11 mouse cellular contexts compared by ENCODE assay signal in genomic region chr7:39632836-39633235, GRCm38 (mm10).
DNase-seq lines count a peak whose midpoint lies in the region; ATAC-seq lines count a peak whose summit lies in the region.
"Had no signal": no experiment of that assay in that cellular context is flagged by ENCODE, and none has a peak within 500 bp of the region (broad histone marks: within the 10 kb centered on the region; RNA-seq: fewer than 3 reads in every experiment).

No protein-coding gene starts in this region.

- H3K4me3 ChIP-seq in heart, embryonic 16.5 days (ENCODE audit: low read length), result no peak overlapping the region
- H3K4me3 ChIP-seq in neural tube, embryonic 12.5 days, result no peak overlapping the region
- no peak overlapping the region for H3K4me3 ChIP-seq in hindbrain, embryonic 14.5 days (replicated peaks; ENCODE audit: low read length)
- H3K4me3 ChIP-seq: liver, embryonic 15.5 days; myocyte had no signal

- H3K27ac ChIP-seq in heart, embryonic 16.5 days (ENCODE audit: low read length), result peak overlapping the region; percentile 6; the same call in 1 of the 2 replicates
- H3K27ac ChIP-seq in neural tube, embryonic 12.5 days, result no peak overlapping the region
- peak overlapping the region; percentile 43; the same call in 1 of the 2 replicates for H3K27ac ChIP-seq in hindbrain, embryonic 14.5 days
- H3K27ac ChIP-seq: liver, embryonic 15.5 days had no signal

- H3K9ac ChIP-seq in heart, embryonic 16.5 days (ENCODE audit: low read length), result no peak overlapping the region
- no peak overlapping the region for H3K9ac ChIP-seq in neural tube, embryonic 12.5 days
- no peak overlapping the region for H3K9ac ChIP-seq in hindbrain, embryonic 14.5 days
- H3K9ac ChIP-seq: liver, embryonic 15.5 days had no signal

- H3K4me1 ChIP-seq in heart, embryonic 16.5 days (ENCODE audit: control insufficient read depth, insufficient read depth, low read length), result no peaks in the 10 kb centered on the region
- no peaks in the 10 kb centered on the region for H3K4me1 ChIP-seq in neural tube, embryonic 12.5 days
- H3K4me1 ChIP-seq in hindbrain, embryonic 14.5 days (replicated peaks; ENCODE audit: control insufficient read depth, insufficient read depth, low read length), result no peaks in the 10 kb centered on the region
- H3K4me1 ChIP-seq: liver, embryonic 15.5 days had no signal

- H3K27me3 ChIP-seq in heart, embryonic 16.5 days (ENCODE audit: control insufficient read depth, insufficient read depth, low read length), result no peaks in the 10 kb centered on the region
- H3K27me3 ChIP-seq in neural tube, embryonic 12.5 days (replicated peaks), result no peaks in the 10 kb centered on the region
- no peaks in the 10 kb centered on the region for H3K27me3 ChIP-seq in hindbrain, embryonic 14.5 days (ENCODE audit: control insufficient read depth, insufficient read depth, low read length)
- H3K27me3 ChIP-seq: liver, embryonic 15.5 days had no signal

- DNase-seq in heart, adult 9 months (ENCODE audit: low spot score in 2 of 2), result no peak
- no peak for DNase-seq in neural tube, embryonic 10.5 days (ENCODE audit: extremely low spot score, low spot score)
- peak; percentile 55 for DNase-seq in hindbrain, embryonic 14.5 days (ENCODE audit: low spot score)
- DNase-seq in testis, postnatal 10 days (ENCODE audit: low spot score), result peak; percentile 45
- DNase-seq in adrenal gland, adult 8-10 months, result no peak
- DNase-seq: adrenal gland, postnatal 14 days; cerebellum, adult 8-10 months had no signal

- H3K36me3 ChIP-seq in heart, embryonic 16.5 days (ENCODE audit: control insufficient read depth, insufficient read depth), result no peaks in the 10 kb centered on the region
- no peaks in the 10 kb centered on the region for H3K36me3 ChIP-seq in neural tube, embryonic 12.5 days
- no peaks in the 10 kb centered on the region for H3K36me3 ChIP-seq in hindbrain, embryonic 14.5 days (replicated peaks; ENCODE audit: control insufficient read depth, insufficient read depth)
- H3K36me3 ChIP-seq: liver, embryonic 15.5 days had no signal

- no peaks in the 10 kb centered on the region for H3K9me3 ChIP-seq in heart, embryonic 16.5 days (replicated peaks; ENCODE audit: control insufficient read depth, low read length)
- H3K9me3 ChIP-seq in neural tube, embryonic 12.5 days, result no peaks in the 10 kb centered on the region
- H3K9me3 ChIP-seq in hindbrain, embryonic 14.5 days (ENCODE audit: control insufficient read depth, low read length), result no peaks in the 10 kb centered on the region
- H3K9me3 ChIP-seq: liver, embryonic 15.5 days had no signal

- H3K4me2 ChIP-seq in heart, embryonic 16.5 days (ENCODE audit: low read depth, low read length), result no peak overlapping the region
- no peak overlapping the region for H3K4me2 ChIP-seq in neural tube, embryonic 12.5 days (replicated peaks)
- H3K4me2 ChIP-seq in hindbrain, embryonic 14.5 days (replicated peaks), result no peak overlapping the region
- H3K4me2 ChIP-seq: liver, embryonic 15.5 days had no signal

- 19% methylated on average over 3 of the region's 3 CpGs for WGBS in heart, embryonic 16.5 days
- WGBS in neural tube, embryonic 12.5 days, result 30% methylated on average over 3 of the region's 3 CpGs
- WGBS in hindbrain, embryonic 14.5 days, result 16% methylated on average over 3 of the region's 3 CpGs

- ATAC-seq in heart, embryonic 16.5 days (replicated peaks; ENCODE audit: extremely low read depth, insufficient read depth, low FRiP score), result peak; percentile 55
- ATAC-seq in neural tube, embryonic 12.5 days (ENCODE audit: low FRiP score, low read depth), result peak; percentile 82
- peak; percentile 76; the same call in 1 of the 2 replicates for ATAC-seq in hindbrain, embryonic 14.5 days (ENCODE audit: low FRiP score)

Comparison
In these comparisons a context has a peak if more than half of its experiments do, and no peak if none do; other contexts are left out.
1. DNase-seq: peak in hindbrain, embryonic 14.5 days (single experiment) and testis, postnatal 10 days (single experiment); none in heart, adult 9 months (0 of 2), neural tube, embryonic 10.5 days (single experiment) and adrenal gland, adult 8-10 months (single experiment).
2. Peak in every context shown above with its lines, with median percentiles within 50 percentile points of each other: ATAC-seq.